Mouse (Mus musculus): ENCODE measurements around the gene St3gal2. TPM values are rescaled to one million over a fixed set of nuclear protein-coding genes. Genes with fewer than 3 reads are reported as not detected.
"Not testable (repeated sequence)": the region's sequence is repeated elsewhere in the genome, so short reads cannot be mapped to it uniquely, and the experiment has no call there.

St3gal2 gene
- polyA plus RNA-seq, 1 experiment from 2014 or later, result 9.5 TPM

DNA sequence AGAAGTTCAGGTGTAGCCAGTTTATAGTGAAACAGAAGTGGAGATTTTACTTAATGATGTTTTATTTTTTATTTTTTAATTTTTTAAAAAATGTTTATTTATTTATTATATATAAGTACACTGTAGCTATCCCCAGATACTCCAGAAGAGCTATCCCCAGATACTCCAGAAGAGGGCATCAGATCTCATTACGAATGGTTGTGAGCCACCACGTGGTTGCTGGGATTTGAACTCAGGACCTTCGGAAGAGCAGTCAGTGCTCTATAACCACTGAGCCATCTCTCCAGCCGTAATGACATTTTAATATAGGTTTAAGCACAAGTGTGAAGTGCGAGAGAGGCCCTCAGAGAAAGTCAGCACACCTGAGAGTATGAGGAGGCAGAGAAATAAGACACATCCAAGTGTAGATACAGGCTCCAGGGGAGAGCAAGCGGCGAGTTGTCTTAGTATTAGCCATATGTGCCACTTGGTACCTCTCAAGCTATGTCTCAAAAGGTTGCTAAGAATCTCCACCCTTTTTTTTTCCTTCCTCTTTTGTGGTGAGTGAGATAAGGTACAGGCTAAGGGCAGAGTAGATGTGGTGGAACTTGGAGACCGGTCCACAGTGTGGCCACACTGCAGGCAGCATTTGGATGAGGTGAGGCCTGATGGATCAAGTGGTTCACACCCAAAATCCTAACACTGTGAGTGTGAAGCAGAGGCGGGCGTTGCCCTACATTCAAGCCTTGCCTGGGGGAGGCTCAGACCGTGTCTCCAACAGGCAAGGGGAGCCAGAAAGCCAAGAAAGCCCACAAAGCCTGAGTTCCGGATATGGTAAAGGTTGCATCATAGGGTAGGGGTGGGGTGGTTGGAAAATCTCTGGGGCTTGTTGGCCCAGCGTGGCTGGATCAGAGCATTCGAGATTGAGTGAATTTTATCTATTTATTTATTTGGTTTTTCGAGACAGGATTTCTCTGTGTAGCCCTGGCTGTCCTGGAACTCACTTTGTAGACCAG is 7.8 kb upstream of the St3gal2 start:
- no peak for DNase-seq (ENCODE audit: low spot score)

DNA sequence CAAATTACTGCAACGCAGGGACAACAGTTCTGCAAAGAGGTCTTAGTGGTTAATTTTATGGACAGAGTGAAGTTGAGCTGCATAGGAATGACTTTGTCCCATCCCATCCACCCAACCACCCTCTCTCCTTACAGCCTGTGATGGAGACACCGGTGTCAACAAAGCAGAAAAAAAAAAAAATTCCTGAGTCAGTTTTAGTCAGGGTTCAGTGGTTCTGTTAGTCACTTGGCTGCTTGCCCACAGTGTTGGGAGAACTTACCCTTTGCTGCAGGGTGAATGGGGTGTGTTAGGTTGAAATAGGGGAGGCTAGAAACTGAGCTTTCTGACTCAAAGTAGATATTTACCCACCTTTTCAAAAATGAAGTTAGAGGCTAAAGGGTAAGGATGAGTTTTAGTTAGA is 2.3 kb upstream of the St3gal2 start:
- no peak for DNase-seq (ENCODE audit: low spot score)

DNA sequence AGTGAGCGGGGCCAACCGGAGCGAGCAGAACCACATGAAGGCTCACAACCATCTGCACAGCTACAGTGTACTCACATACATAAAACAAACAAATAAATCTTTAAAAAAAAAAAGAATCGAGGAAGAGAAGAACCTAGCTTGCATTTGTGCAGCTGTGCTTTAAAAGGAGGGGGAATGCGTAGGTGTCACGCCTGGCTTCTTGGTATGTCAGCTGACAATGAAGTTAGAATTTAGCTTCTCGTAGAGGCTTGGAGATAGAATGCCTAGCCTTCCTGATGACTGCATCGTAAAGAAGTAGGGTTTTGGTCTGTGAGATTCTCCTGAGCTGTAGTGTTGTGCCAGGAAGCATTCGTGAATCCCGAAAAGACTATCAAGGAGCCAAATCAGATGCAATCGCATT is 1.7 kb upstream of the St3gal2 start:
- DNase-seq (ENCODE audit: low spot score), result no peak

DNA sequence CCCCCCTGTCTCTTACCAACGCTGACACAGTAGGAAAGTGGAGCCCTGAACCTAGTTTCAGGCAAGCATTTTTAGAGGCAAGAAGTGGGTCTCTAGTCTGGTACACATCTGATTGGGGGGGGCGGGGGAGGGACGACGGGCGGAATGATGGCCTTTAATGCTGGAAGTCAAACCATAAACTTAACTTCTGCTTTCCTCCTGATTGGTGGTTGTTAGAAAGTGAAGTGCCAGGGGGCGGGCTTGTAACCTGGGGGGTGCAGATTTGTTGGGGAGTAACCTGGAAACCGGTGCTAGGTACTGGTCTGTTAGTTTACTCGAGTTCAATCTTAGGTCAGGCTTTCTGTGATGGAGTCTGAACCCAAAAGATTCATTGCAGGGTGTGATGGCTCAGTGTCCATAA is 1.3 kb upstream of the St3gal2 start:
- DNase-seq (ENCODE audit: low spot score), result no peak

DNA sequence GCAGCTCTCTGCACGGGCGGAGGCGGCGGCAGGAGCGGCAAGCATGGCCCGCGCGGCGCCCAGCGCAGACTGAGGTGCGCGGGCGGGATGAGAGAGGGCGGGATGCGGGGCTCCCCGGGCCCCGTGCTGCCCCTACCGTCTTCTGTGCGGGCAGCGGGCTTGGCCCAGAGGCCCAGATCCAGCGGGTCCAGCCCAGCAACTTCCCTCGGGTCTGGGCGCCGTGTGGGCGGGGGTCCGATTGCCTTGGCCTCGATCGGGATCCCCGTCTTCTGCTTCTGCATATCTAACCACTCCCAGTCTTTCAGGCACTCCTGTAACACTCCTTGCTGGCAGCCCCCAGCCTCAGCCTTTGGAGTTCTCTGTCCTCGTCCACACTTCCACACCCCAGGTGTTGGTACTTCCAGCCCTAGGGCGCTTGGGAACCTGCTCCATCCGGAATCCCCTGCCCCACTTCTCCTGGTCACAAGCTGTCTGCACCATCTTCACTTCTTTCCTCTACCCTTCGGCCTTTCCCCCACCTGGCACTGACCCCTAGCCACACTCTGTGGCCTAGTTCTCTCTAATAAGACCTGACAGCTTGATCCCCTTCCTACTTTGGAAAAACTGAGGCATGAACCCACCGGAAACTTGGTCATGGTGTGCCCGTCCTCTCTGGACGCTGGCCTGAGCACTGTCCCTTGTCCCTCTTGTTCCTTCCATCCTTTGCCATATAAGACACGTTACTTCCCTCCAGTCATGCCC is 480 bp downstream of the St3gal2 start:
- DNase-seq (ENCODE audit: low spot score), result no peak

DNA sequence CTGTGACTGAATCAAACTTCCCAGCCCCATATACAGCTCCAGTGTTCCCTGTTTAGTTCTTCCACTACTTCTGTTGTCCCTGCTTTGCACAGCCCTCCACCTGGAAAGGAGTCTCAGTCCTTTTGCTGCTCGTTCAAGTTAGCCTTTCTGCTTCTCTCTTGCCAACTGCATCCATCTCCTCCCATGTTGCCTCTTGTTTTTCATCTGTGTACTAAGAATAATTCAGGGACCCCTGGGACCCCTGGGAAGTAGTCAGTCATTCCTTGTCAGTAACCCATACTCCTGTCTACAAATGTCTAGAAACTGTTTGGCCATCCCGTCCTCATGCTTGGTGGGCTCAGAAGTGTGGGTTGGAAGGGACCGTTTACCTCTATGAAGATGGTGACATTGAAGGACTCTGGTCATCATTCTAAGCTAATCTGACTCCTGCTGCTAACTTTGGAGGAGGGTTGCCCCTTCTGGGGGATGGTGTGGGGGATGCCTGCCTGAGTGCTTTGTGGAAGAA is 1.1 kb downstream of the St3gal2 start:
- DNase-seq (ENCODE audit: low spot score), result no peak

DNA sequence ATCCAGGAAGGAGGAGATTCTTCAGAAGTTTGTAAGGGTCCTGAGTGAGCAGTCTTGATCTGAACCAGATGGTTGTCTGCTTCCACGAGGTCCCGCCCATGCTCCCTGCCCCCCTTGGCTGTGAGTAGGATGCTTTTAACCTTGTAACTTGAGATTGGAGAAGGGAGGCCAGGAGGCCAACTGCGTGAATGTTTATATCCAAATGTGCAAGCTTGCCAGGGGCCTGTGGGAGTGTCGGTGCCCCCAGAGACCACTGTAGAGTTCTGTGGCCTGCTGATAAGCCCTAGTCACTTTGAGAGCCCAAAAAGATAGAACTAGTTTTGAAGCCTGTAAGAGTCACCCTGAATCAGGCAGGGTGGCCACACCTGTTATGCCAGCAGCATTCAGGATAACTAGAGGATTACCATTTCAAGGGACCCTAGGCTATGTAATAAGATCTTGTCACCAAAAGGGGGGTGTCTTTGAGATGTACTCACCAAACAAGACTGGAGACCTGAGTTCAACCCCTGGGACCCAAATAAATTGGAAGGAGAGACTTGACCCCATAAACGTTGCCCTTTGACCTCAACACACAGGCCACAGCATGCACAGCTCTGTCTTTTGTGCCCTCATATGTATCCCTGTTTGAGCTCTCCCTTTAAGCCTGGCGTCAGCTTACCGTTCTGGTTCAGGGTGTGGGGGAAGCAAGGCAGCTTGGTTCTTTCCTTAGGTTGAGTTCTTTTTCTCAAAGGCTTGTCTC is 1.9 kb downstream of the St3gal2 start:
- no peak for DNase-seq (ENCODE audit: low spot score)

DNA sequence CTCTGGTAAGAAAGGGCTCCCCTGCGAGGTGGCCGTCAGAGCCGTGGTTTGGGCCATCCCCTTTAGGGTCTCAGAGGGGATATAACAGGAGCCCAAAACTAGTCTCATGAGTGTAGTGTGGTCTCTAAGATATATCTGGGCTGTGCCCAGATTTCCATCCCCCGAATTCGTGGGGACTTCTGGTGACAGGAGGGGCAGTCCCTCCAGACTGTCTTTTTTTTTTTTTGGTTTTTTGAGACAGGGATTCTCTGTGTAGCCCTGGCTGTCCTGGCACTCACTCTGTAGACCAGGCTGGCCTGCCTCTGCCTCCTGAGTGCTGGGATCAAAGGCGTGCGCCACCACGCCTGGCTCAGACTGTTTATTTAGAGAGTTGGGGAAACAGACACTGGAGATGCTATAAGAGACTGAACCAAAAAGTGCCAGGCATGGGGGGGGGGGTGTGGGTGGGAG is 6.0 kb downstream of the St3gal2 start:
- DNase-seq (ENCODE audit: low spot score), result no peak

DNA sequence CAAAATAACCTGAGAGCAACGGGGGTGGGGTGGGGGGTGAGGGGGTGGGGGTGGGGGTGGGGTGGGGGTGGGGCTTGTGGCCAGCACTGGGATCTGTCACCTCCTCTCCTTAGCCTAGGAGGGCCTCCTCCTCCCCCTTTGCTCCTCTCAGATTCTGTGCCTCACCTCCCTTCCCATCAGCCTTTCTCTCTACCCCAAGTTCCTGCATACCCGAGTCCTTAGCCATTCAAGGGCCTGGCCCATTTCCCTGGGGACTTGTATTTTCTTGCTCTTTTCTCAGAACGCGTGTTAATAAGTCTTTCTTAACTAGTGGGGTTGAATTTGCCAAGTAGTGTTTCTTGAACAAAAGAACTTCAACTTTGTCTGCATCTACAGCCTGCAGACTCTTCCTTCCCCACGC is 7.0 kb downstream of the St3gal2 start:
- DNase-seq (ENCODE audit: low spot score), result no peak

DNA sequence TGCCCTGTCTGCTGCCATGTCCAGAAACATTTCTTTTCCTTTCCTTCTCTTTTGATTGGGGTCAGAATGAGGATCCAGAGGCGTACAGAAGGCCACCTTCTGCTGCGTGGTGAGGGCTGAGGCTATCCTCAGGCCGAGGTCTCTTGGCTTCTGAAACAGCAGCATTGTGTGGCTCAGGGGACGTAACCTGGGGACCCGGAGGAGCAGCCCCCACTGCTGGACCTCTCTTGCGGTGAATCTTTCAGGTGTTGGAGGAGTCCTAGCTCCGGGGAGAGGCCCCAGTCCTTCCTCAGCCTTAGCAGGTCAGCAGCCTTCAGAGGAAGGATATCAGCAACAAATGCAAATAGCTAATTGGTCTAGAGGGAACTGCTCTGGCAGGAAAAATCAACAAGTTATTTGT is 8.7 kb downstream of the St3gal2 start:
- no peak for DNase-seq (ENCODE audit: low spot score)

DNA sequence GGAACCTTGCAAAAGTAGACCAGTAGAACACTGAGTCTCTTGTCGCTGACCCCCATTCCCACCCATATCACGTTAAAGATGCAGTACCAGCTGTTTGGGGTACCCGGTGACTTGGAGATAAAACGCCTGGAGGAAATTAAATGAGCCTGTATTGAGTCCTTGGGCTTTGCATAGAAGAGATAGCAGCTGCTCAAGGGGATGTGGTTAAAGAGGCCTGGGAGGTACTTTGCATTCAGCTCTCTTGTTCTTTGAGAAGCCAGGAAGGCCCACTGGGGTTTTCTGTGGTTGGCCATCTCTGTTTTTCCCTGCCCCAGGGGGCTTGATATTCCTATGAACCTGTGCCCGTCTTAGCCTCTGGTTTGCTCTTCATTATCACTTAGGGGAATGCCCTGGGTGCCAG is 9.3 kb downstream of the St3gal2 start:
- peak; percentile 69 for DNase-seq (ENCODE audit: low spot score)

DNA sequence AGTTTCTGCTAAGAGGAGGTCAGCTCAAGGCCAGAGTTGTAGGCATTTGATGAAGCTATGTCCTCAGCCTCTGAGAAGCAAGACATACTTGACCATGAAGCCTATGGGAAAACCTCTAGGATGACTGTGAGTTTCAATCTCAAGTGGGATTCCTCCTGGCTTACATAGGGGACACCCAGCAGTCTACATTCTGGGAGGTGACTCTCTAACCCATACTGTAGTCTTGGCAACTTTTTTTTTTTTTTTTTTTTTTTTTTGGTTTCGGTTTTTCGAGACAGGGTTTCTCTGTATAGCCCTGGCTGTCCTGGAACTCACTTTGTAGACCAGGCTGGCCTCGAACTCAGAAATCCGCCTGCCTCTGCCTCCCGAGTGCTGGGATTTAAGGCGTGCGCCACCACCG is 9.9 kb downstream of the St3gal2 start:
- not testable (repeated sequence) for DNase-seq (ENCODE audit: low spot score)

DNA sequence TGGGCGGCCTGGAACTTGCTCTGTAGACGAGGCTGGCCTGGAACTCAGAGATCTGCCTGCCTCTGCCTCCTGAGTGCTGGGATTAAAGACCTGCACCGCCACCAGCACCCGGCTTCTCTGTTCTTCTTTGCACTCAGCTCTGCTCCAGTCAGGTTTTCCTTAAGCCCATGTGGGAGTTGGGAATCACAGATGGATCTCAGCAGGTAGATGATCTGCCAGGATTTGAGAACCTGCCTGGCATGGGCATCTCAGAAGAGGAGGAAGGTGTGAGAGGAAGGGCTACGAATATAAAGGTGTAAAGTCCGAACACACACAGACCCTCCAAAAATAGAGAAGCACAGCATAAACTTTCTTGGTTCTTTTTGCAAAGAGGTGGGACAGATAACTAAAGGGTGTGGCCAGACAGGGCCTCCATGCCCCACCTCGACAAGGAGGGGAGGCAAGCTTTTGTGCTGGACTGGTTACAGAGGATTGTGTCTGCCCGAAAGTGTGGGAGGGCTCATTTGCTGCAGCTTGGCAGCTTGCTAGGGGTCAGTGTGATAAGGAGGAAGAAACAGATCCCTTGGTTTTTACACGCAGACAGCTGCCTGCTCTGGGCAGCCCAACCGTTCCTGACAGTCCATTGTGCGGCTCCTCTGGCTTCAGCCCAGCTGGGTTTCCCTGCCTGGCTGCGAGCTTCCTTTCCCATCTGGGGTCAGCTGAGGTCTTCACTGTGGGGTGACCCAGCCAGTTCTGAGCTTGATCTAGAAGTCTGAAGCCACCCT is 11.6 kb downstream of the St3gal2 start:
- no peak for DNase-seq (ENCODE audit: low spot score)

DNA sequence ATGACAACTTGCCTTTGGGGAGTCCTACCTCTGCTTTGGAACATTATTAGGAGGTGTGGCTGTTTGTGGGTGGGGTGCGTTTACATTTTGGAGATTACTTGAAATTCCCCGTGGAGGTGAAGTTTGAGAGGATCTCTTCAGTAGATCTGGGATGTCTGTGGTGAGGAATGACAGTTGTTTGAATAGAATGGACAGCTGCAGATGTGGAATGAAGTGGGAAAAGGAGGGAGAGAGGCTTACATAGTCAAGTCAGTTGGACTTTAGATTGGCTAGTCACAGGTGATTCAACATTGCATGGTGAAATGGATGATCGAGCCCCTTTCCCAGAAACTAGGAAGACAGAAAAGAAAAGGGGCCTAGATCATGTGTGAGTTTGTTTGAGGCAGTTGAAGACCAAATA is 12.7 kb downstream of the St3gal2 start:
- DNase-seq (ENCODE audit: low spot score), result no peak

DNA sequence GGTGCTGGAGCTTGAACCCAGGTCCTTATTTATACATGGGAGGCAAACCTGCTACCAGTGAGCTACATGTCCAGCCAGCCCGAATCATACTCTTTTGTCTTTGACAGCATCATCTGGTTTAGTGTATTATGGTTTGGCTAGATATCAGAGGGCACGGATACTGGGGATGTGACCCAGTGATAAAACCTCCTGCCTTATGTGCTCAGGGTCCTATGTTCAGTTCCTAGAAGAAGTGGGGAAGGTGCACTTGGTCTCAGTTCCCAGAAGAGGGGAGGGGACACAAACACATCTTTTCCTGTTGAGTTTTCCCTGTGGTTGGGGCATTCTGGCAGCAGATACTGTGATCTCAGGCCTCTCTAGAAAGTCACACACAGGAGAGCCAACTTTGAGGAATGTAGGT is 13.6 kb downstream of the St3gal2 start:
- DNase-seq (ENCODE audit: low spot score), result no peak

DNA sequence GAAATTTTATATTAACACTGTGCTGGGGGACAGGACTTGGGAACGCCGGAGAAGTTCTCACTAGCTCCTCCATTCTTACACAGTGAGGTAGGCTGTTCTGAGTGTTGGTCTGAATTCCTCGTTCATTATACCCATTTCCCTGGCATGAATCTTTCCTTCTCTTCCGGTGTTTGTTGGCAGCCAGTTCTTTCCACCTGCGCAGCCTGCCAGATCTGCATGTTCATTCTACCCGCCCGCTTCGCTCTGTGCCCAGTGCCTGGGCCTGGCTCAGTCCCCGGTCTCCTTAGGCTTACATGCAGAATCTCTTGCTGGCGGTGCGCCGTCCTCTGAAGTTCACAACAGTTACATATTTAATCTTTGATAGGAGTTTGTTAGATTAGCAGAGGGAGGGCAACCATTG is 16.5 kb downstream of the St3gal2 start:
- no peak for DNase-seq (ENCODE audit: low spot score)

DNA sequence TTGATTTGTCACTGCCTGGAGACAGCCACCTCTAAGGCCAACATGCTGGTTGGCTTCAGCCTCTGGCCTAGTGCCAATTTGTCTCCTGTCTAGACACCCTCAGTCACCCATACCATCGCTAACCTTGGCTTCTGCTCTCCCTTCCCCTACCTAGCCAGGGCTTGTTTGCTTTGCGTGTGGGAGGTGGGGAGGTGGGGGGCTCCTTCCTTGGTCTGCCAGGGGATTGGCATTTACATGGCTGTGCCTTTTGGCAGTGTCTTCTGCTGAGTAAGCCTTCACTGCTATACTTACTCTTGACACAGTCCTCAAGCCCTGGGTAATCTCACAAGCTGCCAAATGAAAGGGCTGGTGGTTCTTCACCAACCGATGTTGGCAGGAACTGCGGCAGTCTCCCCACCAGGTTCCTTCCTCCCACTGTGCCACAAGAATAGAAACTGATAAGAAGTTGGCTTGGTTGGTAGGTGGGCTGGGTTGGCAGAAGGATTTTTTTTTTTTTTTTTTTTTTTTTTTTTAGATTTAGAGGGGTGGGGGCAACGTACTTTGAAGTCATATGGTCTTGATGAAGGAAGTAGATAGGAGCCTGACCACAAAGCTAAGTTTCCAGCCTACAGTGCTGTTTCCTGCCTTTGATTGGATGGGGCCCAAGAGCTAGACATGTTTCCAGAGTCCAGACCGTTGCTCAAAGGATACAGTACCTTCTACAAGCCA is 19.3 kb downstream of the St3gal2 start:
- peak; percentile 84 for DNase-seq (ENCODE audit: low spot score)

DNA sequence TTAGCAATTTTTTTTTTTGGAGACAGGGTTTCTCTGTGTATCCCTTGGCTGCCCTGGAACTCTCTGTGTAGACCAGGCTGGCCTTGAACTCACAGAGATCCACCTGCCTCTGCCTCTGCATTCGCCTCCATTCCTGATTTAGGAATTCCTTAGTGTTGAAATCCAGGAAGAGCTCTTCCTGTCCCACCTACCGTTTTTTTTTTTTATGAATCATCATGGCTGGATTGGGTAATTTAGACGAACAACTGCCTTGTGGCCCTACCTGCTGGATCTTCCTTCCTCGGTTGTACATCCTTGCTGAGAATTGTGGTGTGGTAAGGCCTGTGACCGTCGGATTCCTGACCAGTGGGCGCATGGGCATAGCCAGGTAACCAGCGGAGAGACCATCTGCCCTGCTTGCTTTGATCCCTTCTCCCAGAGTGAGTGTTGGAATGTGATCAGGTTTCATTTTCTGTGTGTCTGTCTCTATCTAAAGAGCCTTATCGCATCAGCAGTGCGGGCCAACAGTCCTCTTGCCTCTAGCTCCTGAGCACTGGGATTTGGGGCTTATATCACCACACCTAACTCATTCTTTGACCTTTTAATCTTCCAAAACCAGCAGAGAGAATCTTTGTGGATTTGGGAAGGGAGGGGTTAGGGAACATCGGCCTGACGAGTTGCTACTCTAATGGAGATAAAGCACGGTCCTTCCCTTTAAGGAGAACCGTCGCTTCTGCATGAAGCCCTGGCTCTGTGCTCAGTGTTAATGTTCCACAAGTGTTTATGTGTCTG is 21.1 kb downstream of the St3gal2 start:
- no peak for DNase-seq (ENCODE audit: low spot score)

DNA sequence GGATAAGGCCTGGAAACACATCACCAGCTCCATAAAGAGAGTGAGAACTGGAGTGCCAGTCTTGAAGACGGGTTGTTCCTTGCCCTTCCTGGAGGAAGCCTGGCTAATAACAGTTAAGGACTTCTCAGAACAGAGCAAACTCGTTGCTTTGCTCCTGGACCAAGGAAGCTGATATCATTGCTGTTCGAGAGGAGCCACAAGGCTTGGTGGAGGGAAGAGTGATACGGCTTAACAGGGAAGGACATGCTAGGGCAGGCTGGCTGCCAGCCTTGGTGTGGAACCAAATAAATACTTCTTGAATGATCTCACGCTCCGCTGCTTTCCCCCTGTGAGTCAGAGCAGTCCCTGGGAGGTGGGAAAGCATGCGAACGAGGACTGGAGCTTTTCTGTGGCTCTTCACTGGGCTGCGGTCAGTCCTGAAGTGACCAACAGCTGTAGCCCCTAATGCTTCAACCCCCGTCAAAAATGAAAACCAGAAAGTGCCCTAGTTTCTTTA is 21.8 kb downstream of the St3gal2 start:
- DNase-seq (ENCODE audit: low spot score), result no peak

Measured in thymus, postnatal 0 days (tissue).